Mouse (Mus musculus) hindbrain, embryonic 15.5 days (tissue): ENCODE results near the gene Zfp853. TPM values are rescaled to one million over a fixed set of nuclear protein-coding genes. Genes with fewer than 3 reads are reported as not detected.
A peak's percentile ranks its signal among the peaks of the same experiment; 100 is the strongest.

ENCODE experiments used
- ATAC-seq: fragments of 200-750 bp; cut with Nextera tagmentation; 2 replicates; pipeline ENCODE4 v1.8.0; 2017; ENCODE audit warnings: low read depth, moderate number of reproducible peaks, moderate TSS enrichment; ENCODE audit not compliant: low FRiP score
- H3K27ac ChIP-seq: fragments of 300-500 bp; sonication (generic); replicated peaks from 2 replicates; pipeline ENCODE4 v1.5.1; 2015; ENCODE audit warnings: mild to moderate bottlenecking, inconsistent platforms
- H3K27me3 ChIP-seq: fragments of 300-500 bp; sonication (generic); 2 replicates; pipeline ENCODE4 v1.6.1; 2015; ENCODE audit warnings: control low read depth, inconsistent platforms
- H3K36me3 ChIP-seq: fragments of 300-500 bp; sonication (generic); 2 replicates; pipeline ENCODE4 v1.6.1; 2015; ENCODE audit warnings: control low read depth, inconsistent platforms
- H3K4me1 ChIP-seq: fragments of 300-500 bp; sonication (generic); replicated peaks from 2 replicates; pipeline ENCODE4 v1.6.1; 2015; ENCODE audit warnings: control low read depth, inconsistent platforms
- H3K4me2 ChIP-seq: fragments of 300-500 bp; sonication (generic); 2 replicates; pipeline ENCODE4 v1.6.1; 2015; ENCODE audit warnings: moderate library complexity, mild to moderate bottlenecking, inconsistent platforms
- H3K4me3 ChIP-seq: fragments of 300-500 bp; sonication (generic); 2 replicates; pipeline ENCODE4 v1.5.1; 2015; ENCODE audit warnings: mild to moderate bottlenecking, inconsistent platforms
- H3K9ac ChIP-seq: fragments of 300-500 bp; sonication (generic); 2 replicates; pipeline ENCODE4 v1.6.1; 2015; ENCODE audit warnings: inconsistent platforms
- H3K9me3 ChIP-seq: fragments of 300-500 bp; sonication (generic); 2 replicates; pipeline ENCODE4 v1.6.1; 2016; ENCODE audit warnings: control low read depth, inconsistent platforms
- WGBS: fragments of 180-500 bp; shearing (Covaris S2); methylation state at CpG from one replicate; pipeline ENCODE4 v1.1.7; 2015; 5-methylcytosine and 5-hydroxymethylcytosine counted together
- polyA plus RNA-seq: library from polyadenylated mRNA; unstranded; fragments of >200 nt; fragmentation: Nextera tagmentation; extraction: Ambion mirVana; gene quantifications from 2 replicates; pipeline ENCODE4 v1.2.1, GENCODE M21; 2015

Zfp853 gene
- polyA plus RNA-seq, 1 experiment from 2014 or later, result 0.27 TPM

DNA sequence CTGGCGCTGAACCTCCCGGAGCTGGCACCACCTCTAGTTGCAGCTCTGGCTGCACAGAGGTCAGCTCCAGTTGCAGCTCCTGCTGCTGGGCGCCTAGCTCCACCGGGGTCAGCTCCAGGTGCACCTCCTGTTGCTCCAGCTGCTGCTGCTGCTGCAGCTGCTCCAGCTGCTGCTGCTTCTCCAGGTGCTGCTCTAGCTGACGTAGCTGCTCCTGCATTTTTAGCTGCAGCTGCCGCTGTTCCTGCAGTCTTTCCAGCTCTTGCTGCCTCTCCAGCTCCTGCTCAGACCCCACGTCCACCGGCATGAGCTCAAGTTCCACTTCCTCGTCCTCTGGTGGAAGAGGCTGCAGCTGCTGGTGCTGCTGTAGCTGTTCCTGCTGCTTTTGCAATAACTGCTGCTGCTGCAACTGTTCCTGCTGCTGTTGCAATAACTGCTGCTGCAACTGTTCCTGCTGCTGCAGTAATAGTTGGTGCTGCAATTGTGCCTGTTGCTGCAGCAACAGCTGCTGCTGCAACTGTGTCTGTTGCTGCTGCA, 5.0 kb downstream of the Zfp853 start:
- Histone ChIP-seq H3K36me3 (no peaks in the 10 kb centered on the region), H3K4me3 (peak overlapping the region; percentile 19), H3K4me2 (peak overlapping the region; percentile 47), H3K4me1 (peaks cover 20% of the 10 kb centered on the region), H3K9ac (no peak overlapping the region), H3K9me3 (no peaks in the 10 kb centered on the region), H3K27ac (no peak overlapping the region), H3K27me3 (peaks cover 67% of the 10 kb centered on the region)
- ATAC-seq, result no peak
- 19% methylated on average over 9 of the region's 9 CpGs for WGBS

DNA sequence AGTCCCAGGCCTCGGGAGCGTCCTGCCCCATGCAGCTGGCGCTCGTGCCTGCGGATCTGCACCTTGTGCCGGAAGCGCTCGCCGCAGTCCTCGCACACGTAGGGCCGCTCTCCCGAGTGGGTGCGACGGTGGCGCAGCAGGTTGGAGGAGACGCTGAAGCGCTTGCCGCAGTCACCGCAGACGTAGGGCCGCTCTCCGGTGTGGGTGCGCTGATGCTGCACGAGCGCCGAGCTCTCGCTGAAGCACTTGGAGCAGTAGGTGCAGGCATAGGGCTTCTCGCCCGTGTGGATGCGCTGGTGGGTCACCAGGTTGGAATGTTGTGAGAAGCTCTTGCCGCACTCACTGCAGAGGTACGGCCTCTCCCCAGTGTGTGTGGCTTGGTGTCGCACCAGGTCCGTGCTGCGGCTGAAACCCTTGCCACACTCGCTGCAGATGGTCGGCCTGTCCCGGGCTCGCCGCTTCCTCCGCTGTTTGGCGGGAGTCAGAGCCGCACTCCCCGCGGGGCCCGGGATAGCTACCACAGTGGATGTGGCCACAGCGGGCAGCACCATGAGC, 5.6 kb downstream of the Zfp853 start:
- Histone ChIP-seq H3K9ac (peak overlapping the region; percentile 27; the same call in 1 of the 2 replicates), H3K36me3 (no peaks in the 10 kb centered on the region), H3K4me3 (peak overlapping the region; percentile 19), H3K4me2 (peak overlapping the region; percentile 47), H3K27ac (no peak overlapping the region), H3K9me3 (no peaks in the 10 kb centered on the region), H3K4me1 (peaks cover 14% of the 10 kb centered on the region), H3K27me3 (peaks cover 65% of the 10 kb centered on the region)
- WGBS, result 7% methylated on average over 48 of the region's 48 CpGs
- no peak for ATAC-seq

DNA sequence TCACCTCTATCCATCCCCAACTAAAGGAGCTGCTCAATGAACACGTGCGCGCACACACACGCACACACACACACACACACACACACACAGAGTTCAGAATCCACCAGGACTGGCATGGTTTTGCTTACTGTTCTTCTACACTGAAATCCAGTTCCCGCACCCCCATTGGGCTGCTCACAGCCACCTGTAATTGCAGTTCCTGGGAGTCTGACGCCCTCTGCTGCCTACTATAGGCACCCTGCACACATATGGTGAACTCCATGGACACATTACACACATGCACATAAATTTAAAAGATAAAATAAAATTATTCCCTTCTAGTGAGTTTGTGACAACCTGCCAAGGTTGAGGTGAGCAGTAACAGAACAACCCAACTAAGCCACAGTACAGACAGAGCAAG, 8.7 kb downstream of the Zfp853 start:
- Histone ChIP-seq H3K4me2 (no peak overlapping the region), H3K4me3 (no peak overlapping the region), H3K4me1 (peaks cover 10% of the 10 kb centered on the region), H3K9me3 (no peaks in the 10 kb centered on the region), H3K36me3 (no peaks in the 10 kb centered on the region), H3K27ac (no peak overlapping the region), H3K9ac (no peak overlapping the region), H3K27me3 (peaks cover 36% of the 10 kb centered on the region)
- no peak for ATAC-seq
- WGBS, result 39% methylated on average over 6 of the region's 6 CpGs

DNA sequence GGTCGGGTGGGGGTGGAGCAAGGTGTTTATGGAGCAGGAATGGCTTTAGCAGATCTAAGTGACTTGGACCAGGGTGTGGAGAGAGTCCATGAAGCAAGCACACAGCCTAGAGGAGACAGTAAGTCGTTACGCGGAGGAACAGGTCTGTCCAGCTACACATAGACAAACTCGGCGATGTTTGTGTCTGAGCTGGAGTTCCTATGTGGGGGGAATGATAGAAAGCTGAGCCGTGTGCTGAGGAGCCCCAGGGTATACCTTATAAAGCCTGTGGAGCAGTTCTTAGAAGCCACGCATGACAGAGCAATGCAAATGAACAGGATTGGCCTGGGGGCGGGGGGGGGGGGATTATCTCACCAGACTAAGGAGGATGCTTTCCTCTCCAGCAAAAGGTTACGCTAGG, 14.2 kb downstream of the Zfp853 start:
- ATAC-seq, result no peak
- H3K27me3 ChIP-seq, result no peaks in the 10 kb centered on the region
- H3K9me3 ChIP-seq, result no peaks in the 10 kb centered on the region
- no peaks in the 10 kb centered on the region for H3K4me1 ChIP-seq
- no peaks in the 10 kb centered on the region for H3K36me3 ChIP-seq
- no peak overlapping the region for H3K27ac ChIP-seq
- H3K9ac ChIP-seq, result no peak overlapping the region
- no peak overlapping the region for H3K4me3 ChIP-seq
- H3K4me2 ChIP-seq, result no peak overlapping the region
- 56% methylated on average over 9 of the region's 10 CpGs for WGBS

DNA sequence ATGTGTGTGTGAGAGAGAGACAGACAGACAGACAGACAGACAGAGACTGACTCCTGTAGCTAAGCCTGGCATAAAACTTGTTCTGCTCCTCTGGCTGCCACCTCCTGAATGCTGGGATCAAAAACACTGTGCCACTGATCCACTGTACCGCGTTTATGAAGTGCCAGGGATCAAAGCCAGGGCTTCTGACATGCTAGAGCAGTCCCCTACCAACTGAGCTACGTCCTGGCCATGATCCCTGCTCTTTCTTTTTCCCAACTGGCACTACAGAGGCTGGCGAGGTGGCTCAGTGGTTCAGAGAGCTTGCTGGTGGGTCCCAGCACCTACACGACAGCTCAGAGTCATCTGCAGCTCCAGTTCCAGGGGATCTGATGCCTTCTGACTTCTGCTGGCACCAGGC, 17.7 kb downstream of the Zfp853 start:
- 60% methylated on average over 5 of the region's 5 CpGs for WGBS
- H3K27me3 ChIP-seq, result no peaks in the 10 kb centered on the region
- no peak for ATAC-seq
- H3K4me2 ChIP-seq, result no peak overlapping the region
- no peak overlapping the region for H3K9ac ChIP-seq
- H3K9me3 ChIP-seq, result no peaks in the 10 kb centered on the region
- H3K27ac ChIP-seq, result no peak overlapping the region
- H3K4me3 ChIP-seq, result no peak overlapping the region
- no peaks in the 10 kb centered on the region for H3K36me3 ChIP-seq
- H3K4me1 ChIP-seq, result peaks cover 15% of the 10 kb centered on the region

DNA sequence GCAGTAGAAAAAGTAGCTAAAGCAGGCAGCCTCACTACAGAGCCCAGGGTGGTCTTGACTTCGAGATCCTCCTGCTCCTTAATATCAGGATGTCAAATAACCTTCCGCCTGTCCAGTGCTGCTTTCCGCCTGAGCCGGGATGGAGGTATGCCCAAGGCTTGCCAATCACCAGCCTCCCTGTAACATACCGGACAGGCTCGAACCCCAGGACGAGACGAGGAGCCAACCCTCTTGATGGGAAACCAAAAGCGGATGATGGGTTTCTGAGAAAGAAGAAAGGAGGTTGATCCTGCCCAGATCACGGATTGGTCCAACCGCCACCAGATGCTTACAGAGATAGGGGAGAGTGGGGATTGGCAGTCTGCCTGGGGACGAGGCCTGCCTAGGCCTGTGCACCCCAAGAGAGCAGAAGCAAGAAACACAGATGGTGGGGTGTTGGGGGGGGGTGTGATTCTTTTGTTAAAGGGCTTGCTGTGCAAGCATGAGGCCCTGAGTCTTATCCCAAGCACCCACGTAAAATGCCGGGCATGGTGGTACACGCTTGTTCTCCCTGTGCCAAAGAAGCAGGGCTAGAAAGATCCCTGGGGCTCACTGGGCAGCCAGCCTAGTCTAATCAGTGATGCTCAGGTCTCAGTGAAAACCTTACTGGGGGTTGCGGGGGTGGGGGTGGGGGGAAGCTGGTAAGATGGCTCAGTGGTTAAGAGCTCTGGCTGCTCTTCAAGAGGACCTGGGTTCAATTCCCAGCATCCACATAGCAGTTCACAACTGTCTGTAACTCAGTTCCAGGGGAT, 20.7 kb downstream of the Zfp853 start:
- H3K4me3 ChIP-seq, result no peak overlapping the region
- no peaks in the 10 kb centered on the region for H3K36me3 ChIP-seq
- WGBS, result 86% methylated on average over 16 of the region's 16 CpGs
- no peak overlapping the region for H3K4me2 ChIP-seq
- no peak overlapping the region for H3K9ac ChIP-seq
- no peak for ATAC-seq
- H3K9me3 ChIP-seq, result no peaks in the 10 kb centered on the region
- H3K4me1 ChIP-seq, result peaks cover 35% of the 10 kb centered on the region
- no peaks in the 10 kb centered on the region for H3K27me3 ChIP-seq
- H3K27ac ChIP-seq, result no peak overlapping the region

DNA sequence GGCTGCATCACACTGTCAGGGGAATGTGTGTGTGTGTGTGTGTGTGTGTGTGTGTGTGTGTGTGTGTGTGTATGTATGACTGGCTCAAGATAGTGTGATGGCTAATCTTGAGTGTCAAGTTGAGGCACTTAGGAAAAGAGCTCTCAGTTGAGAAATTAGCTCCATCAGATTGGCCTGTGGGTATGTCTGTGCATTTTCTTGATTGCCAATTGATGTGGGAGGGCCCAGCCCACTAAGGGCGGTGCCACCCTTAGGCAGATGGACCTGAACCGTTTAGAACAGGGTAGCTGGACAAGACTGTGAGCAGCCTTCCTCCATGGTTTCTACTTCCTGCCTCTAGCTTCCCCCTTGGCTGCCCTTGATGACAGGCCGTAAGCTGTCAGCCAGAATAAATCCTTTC, 21.3 kb downstream of the Zfp853 start:
- H3K36me3 ChIP-seq, result no peaks in the 10 kb centered on the region
- peaks cover 39% of the 10 kb centered on the region for H3K4me1 ChIP-seq
- H3K4me3 ChIP-seq, result no peak overlapping the region
- no peak overlapping the region for H3K9ac ChIP-seq
- WGBS, result 81% methylated on average over 3 of the region's 3 CpGs
- H3K27ac ChIP-seq, result no peak overlapping the region
- ATAC-seq, result no peak
- H3K27me3 ChIP-seq, result no peaks in the 10 kb centered on the region
- H3K9me3 ChIP-seq, result no peaks in the 10 kb centered on the region
- H3K4me2 ChIP-seq, result no peak overlapping the region

DNA sequence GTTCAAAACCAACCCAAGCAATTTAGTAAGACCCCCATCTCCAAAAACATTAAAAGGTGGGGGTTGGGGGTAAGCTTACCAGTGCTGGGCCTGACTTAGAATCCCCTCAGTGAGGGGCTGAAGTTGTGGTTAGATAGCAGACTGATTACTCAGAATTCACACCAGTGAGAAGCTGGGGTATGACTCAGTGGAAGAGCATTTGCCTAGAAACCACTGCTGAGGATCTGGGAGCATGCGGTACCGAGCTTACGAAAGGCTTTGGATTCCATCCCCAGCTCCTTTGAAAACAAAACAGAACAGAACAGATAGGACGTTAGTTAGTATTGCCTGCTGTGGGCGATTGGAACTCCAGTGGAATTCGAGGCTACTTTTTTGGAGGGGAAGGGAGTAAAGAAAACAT, 21.8 kb downstream of the Zfp853 start:
- no peak overlapping the region for H3K4me2 ChIP-seq
- no peak for ATAC-seq
- no peak overlapping the region for H3K4me3 ChIP-seq
- H3K27me3 ChIP-seq, result no peaks in the 10 kb centered on the region
- H3K4me1 ChIP-seq, result peaks cover 44% of the 10 kb centered on the region
- 89% methylated on average over 6 of the region's 6 CpGs for WGBS
- no peak overlapping the region for H3K9ac ChIP-seq
- no peak overlapping the region for H3K27ac ChIP-seq
- no peaks in the 10 kb centered on the region for H3K36me3 ChIP-seq
- H3K9me3 ChIP-seq, result no peaks in the 10 kb centered on the region

DNA sequence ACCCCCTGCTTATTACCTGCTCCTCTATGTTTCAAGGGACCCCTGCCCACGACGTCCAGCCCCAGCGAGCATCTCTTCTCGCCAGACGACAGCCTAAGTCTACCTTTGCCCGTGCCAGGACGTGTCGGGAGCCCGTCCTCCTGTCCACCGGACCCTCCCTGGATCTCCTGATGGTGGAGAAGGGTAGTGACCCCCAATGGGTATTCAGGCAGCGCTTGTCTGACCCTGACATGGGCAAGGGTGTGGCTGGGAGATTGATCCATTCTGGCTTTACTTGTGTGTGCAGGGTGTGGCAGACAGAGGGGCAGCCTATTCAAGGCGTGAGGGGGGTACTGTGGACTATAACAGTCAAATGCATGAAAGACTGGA, 23.3 kb downstream of the Zfp853 start:
- Histone ChIP-seq H3K9me3 (no peaks in the 10 kb centered on the region), H3K4me3 (peak overlapping the region; percentile 94), H3K4me2 (peak overlapping the region; percentile 91), H3K4me1 (peaks cover 45% of the 10 kb centered on the region), H3K9ac (peak overlapping the region; percentile 97), H3K36me3 (no peaks in the 10 kb centered on the region), H3K27ac (peak overlapping the region; percentile 89), H3K27me3 (no peaks in the 10 kb centered on the region)
- ATAC-seq, result peak; percentile 37
- whole genome bisulfite sequencing, result 2% methylated on average over 12 of the region's 12 CpGs

DNA sequence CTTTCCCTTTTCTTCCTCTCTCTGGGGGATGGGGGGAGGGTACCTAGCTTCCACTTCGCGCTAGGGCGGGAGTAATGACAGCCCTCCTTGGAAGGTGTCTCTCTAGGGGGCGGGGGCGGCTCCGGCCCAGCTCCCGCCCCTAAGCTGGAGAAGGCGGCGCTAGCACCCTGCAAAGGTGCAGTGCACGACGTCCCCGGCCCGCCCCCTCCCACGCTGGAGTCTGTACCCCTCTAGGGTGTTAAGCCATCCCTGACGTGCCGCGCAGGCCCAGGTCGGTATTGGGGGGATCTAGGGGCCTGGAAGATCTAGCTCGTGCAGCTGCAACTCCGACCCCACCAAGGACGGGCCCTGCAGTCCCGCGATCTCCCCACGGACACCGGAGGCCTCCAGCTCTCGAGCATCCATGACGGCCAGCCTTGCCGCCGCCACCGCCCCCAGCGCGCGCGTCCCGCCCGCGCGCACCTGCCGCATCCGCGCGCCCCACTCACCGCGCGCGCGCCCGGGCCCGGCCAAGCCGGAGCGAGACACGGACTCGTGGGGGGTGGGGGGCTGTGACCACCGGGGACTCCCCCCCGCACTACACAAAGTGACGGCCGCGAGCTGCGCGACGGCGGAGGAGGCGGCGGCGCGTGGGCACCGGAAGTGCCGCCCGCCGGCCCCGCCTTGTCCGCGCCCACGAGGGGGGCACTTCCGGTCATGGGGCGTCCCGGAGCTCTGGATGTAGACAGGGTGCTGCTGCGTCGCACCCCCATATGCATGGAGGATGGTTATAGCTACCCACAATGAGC, 23.9 kb downstream of the Zfp853 start, which contains the start of gene Zfp316:
Gene Zfp316 (minus strand): TSS at position 660 of the 788 bp plus-strand sequence.
- peak; percentile 82 for ATAC-seq

DNA sequence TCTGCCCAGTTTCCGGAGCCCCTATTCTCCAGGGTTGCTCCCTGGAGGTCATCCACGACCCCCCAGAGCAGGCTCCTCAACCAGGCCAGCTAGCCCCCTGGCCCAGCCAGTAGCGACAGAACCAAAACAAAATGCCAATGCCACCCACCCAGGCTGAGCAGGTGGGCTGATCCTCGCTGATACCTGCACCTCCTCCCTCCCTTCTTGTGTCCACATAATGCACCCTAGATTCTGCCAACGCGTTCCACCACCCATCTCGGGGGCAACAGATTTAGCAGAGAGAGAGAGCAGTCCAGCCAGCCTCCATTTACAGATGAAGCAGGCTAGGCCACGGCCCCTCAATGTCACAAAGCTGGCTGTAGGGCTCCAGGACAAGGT, 24.4 kb downstream of the Zfp853 start:
- WGBS, result 16% methylated on average over 8 of the region's 8 CpGs
- Histone ChIP-seq H3K27ac (peak overlapping the region; percentile 89), H3K4me1 (peaks cover 45% of the 10 kb centered on the region), H3K36me3 (peaks cover 5% of the 10 kb centered on the region; the same call in 1 of the 2 replicates), H3K4me2 (peak overlapping the region; percentile 91), H3K4me3 (peak overlapping the region; percentile 94), H3K27me3 (no peaks in the 10 kb centered on the region), H3K9me3 (no peaks in the 10 kb centered on the region), H3K9ac (peak overlapping the region; percentile 97)
- no peak for ATAC-seq

More for the DNA sequence above, 23.9 kb downstream of the Zfp853 start, which contains the start of gene Zfp316:
- peak within 1 kb of the TSS; percentile 94 for H3K4me3 ChIP-seq
- H3K9ac ChIP-seq, result peak within 1 kb of the TSS; percentile 97
- H3K4me2 ChIP-seq, result peak within 1 kb of the TSS; percentile 91
- no peaks in the 10 kb centered on the region for H3K9me3 ChIP-seq
- H3K4me1 ChIP-seq, result peaks cover 45% of the 10 kb centered on the region
- 0% methylated on average over 79 of the region's 79 CpGs for WGBS
- no peaks in the 10 kb centered on the region for H3K27me3 ChIP-seq
- H3K27ac ChIP-seq, result peak within 1 kb of the TSS; percentile 89
- H3K36me3 ChIP-seq, result no peaks in the 10 kb centered on the region

DNA sequence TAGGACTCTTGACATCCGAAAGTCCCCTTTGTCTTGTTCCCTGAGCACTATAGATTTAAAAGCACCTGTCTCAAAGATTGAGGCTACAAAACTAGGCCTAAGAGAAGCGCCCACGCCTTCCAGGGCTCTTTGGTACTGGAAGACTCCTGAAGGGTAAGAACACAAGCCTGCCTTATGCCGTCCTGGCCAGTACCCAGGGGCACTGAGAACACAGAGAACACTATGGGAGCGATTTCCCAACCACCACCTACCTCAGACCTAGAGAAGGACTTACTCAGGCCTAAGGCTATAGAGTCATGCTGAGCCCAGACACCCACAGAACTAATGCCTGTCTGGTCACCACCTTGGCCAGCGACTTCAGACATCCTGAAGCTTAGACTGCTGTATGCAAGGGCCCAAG, 26.6 kb downstream of the Zfp853 start:
- Histone ChIP-seq H3K4me2 (no peak overlapping the region), H3K9me3 (no peaks in the 10 kb centered on the region), H3K4me3 (no peak overlapping the region), H3K9ac (no peak overlapping the region), H3K27ac (no peak overlapping the region), H3K27me3 (no peaks in the 10 kb centered on the region), H3K4me1 (peaks cover 41% of the 10 kb centered on the region), H3K36me3 (peaks cover 27% of the 10 kb centered on the region)
- no peak for ATAC-seq
- 87% methylated on average over 6 of the region's 6 CpGs for WGBS
